Mouse (Mus musculus): ENCODE results near the gene Atp1a2. TPM values are rescaled to one million over a fixed set of nuclear protein-coding genes. Genes with fewer than 3 reads are reported as not detected.
A peak's percentile ranks its signal among the peaks of the same experiment; 100 is the strongest.

Atp1a2 gene
- polyA plus RNA-seq, 1 experiment from 2014 or later: 15.3 TPM

- H3K4me1 ChIP-seq (ENCODE audit: insufficient read depth, low read depth, low read length): peaks cover 4% of the 10 kb centered on the region; the same call in 1 of the 2 replicates
These were observed 10.5 kb upstream of the Atp1a2 start for GRCm38 (mm10) chr1:172308409-172308808.

GRCm38 (mm10) chr1:172307936-172308335, 10.1 kb upstream of the Atp1a2 start:
- no peak overlapping the region for H3K9ac ChIP-seq (replicated peaks; ENCODE audit: low read depth)
- TF ChIP-seq CTCF (IDR thresholded peaks at IDR 0.05) (no peak), EP300 (IDR thresholded peaks at IDR 0.05) (peak; percentile 59)
- H3K4me3 ChIP-seq (ENCODE audit: low read depth, low read length): no peak overlapping the region
- H3K36me3 ChIP-seq (ENCODE audit: insufficient read depth, low read length): no peaks in the 10 kb centered on the region
- peak; percentile 86 for DNase-seq (ENCODE audit: low spot score)
- H3K9me3 ChIP-seq (ENCODE audit: low read length): no peaks in the 10 kb centered on the region
- no peaks in the 10 kb centered on the region for H3K27me3 ChIP-seq (replicated peaks; ENCODE audit: insufficient read depth, low read length)
- peaks cover 3% of the 10 kb centered on the region; the same call in 1 of the 2 replicates for H3K4me1 ChIP-seq (ENCODE audit: insufficient read depth, low read depth, low read length)
- WGBS: 48% methylated on average over 10 of the region's 10 CpGs
- ATAC-seq: peak; percentile 46
- H3K4me2 ChIP-seq (replicated peaks; ENCODE audit: low read depth, low read length): no peak overlapping the region
- H3K27ac ChIP-seq (ENCODE audit: low read length): peak overlapping the region; percentile 82

More at GRCm38 (mm10) chr1:172308409-172308808, 10.5 kb upstream of the Atp1a2 start:
- Histone ChIP-seq H3K9ac (replicated peaks; ENCODE audit: low read depth) (no peak overlapping the region), H3K9me3 (ENCODE audit: low read length) (no peaks in the 10 kb centered on the region), H3K27ac (ENCODE audit: low read length) (peak overlapping the region; percentile 82), H3K4me3 (ENCODE audit: low read depth, low read length) (no peak overlapping the region), H3K27me3 (replicated peaks; ENCODE audit: insufficient read depth, low read length) (no peaks in the 10 kb centered on the region), H3K36me3 (ENCODE audit: insufficient read depth, low read length) (no peaks in the 10 kb centered on the region), H3K4me2 (replicated peaks; ENCODE audit: low read depth, low read length) (no peak overlapping the region)
- TF ChIP-seq CTCF (IDR thresholded peaks at IDR 0.05) (no peak), EP300 (IDR thresholded peaks at IDR 0.05) (no peak)
- WGBS: 29% methylated on average over 1 of the region's 1 CpGs
- ATAC-seq (no peak), DNase-seq (ENCODE audit: low spot score) (no peak)

- H3K4me1 ChIP-seq (ENCODE audit: insufficient read depth, low read depth, low read length): no peaks in the 10 kb centered on the region; the same call in 1 of the 2 replicates
- no peaks in the 10 kb centered on the region for H3K36me3 ChIP-seq (ENCODE audit: insufficient read depth, low read length)
- WGBS: 52% methylated on average over 6 of the region's 6 CpGs
- H3K27me3 ChIP-seq (replicated peaks; ENCODE audit: insufficient read depth, low read length): no peaks in the 10 kb centered on the region
- DNase-seq (ENCODE audit: low spot score) (peak; percentile 31), ATAC-seq (no peak)
- no peak overlapping the region for H3K4me3 ChIP-seq (ENCODE audit: low read depth, low read length)
- TF ChIP-seq CTCF (IDR thresholded peaks at IDR 0.05): no peak
- TF ChIP-seq EP300 (IDR thresholded peaks at IDR 0.05): no peak
- no peak overlapping the region for H3K9ac ChIP-seq (replicated peaks; ENCODE audit: low read depth)
- H3K4me2 ChIP-seq (replicated peaks; ENCODE audit: low read depth, low read length): no peak overlapping the region
- H3K9me3 ChIP-seq (ENCODE audit: low read length): no peaks in the 10 kb centered on the region
- H3K27ac ChIP-seq (ENCODE audit: low read length): peak overlapping the region; percentile 82; the same call in 1 of the 2 replicates
These were observed 9.0 kb upstream of the Atp1a2 start for GRCm38 (mm10) chr1:172306885-172307284.

GRCm38 (mm10) chr1:172306196-172306595, 8.3 kb upstream of the Atp1a2 start:
- no peaks in the 10 kb centered on the region for H3K36me3 ChIP-seq (ENCODE audit: insufficient read depth, low read length)
- DNase-seq (ENCODE audit: low spot score) (no peak), ATAC-seq (no peak)
- H3K27ac ChIP-seq (ENCODE audit: low read length): no peak overlapping the region
- no peaks in the 10 kb centered on the region for H3K9me3 ChIP-seq (ENCODE audit: low read length)
- WGBS: 59% methylated on average over 4 of the region's 4 CpGs
- H3K4me3 ChIP-seq (ENCODE audit: low read depth, low read length): no peak overlapping the region
- no peaks in the 10 kb centered on the region for H3K27me3 ChIP-seq (replicated peaks; ENCODE audit: insufficient read depth, low read length)
- H3K9ac ChIP-seq (replicated peaks; ENCODE audit: low read depth): no peak overlapping the region
- TF ChIP-seq EP300 (IDR thresholded peaks at IDR 0.05): no peak
- no peak for TF ChIP-seq CTCF (IDR thresholded peaks at IDR 0.05)
- H3K4me2 ChIP-seq (replicated peaks; ENCODE audit: low read depth, low read length): no peak overlapping the region
- no peaks in the 10 kb centered on the region; the same call in 1 of the 2 replicates for H3K4me1 ChIP-seq (ENCODE audit: insufficient read depth, low read depth, low read length)

GRCm38 (mm10) chr1:172305635-172306034, 7.8 kb upstream of the Atp1a2 start:
- Histone ChIP-seq H3K9ac (replicated peaks; ENCODE audit: low read depth) (no peak overlapping the region), H3K4me1 (ENCODE audit: insufficient read depth, low read depth, low read length) (no peaks in the 10 kb centered on the region; the same call in 1 of the 2 replicates), H3K4me2 (replicated peaks; ENCODE audit: low read depth, low read length) (no peak overlapping the region), H3K4me3 (ENCODE audit: low read depth, low read length) (no peak overlapping the region), H3K27ac (ENCODE audit: low read length) (no peak overlapping the region), H3K36me3 (ENCODE audit: insufficient read depth, low read length) (no peaks in the 10 kb centered on the region), H3K9me3 (ENCODE audit: low read length) (no peaks in the 10 kb centered on the region), H3K27me3 (replicated peaks; ENCODE audit: insufficient read depth, low read length) (no peaks in the 10 kb centered on the region)
- ATAC-seq: no peak
- no peak for DNase-seq (ENCODE audit: low spot score)
- no peak for TF ChIP-seq EP300 (IDR thresholded peaks at IDR 0.05)
- TF ChIP-seq CTCF (IDR thresholded peaks at IDR 0.05): peak; percentile 50
- WGBS: 79% methylated on average over 3 of the region's 3 CpGs

GRCm38 (mm10) chr1:172305153-172305552, 7.3 kb upstream of the Atp1a2 start:
- TF ChIP-seq EP300 (IDR thresholded peaks at IDR 0.05) (no peak), CTCF (IDR thresholded peaks at IDR 0.05) (no peak)
- WGBS: 91% methylated on average over 2 of the region's 2 CpGs
- no peak for ATAC-seq
- no peaks in the 10 kb centered on the region for H3K27me3 ChIP-seq (replicated peaks; ENCODE audit: insufficient read depth, low read length)
- no peaks in the 10 kb centered on the region for H3K9me3 ChIP-seq (ENCODE audit: low read length)
- no peak overlapping the region for H3K4me2 ChIP-seq (replicated peaks; ENCODE audit: low read depth, low read length)
- no peaks in the 10 kb centered on the region for H3K36me3 ChIP-seq (ENCODE audit: insufficient read depth, low read length)
- no peaks in the 10 kb centered on the region for H3K4me1 ChIP-seq (ENCODE audit: insufficient read depth, low read depth, low read length)
- H3K27ac ChIP-seq (ENCODE audit: low read length): no peak overlapping the region
- DNase-seq (ENCODE audit: low spot score): no peak
- no peak overlapping the region for H3K4me3 ChIP-seq (ENCODE audit: low read depth, low read length)
- no peak overlapping the region for H3K9ac ChIP-seq (replicated peaks; ENCODE audit: low read depth)

GRCm38 (mm10) chr1:172304443-172304842, 6.6 kb upstream of the Atp1a2 start:
- H3K4me2 ChIP-seq (replicated peaks; ENCODE audit: low read depth, low read length): no peak overlapping the region
- H3K4me1 ChIP-seq (ENCODE audit: insufficient read depth, low read depth, low read length): no peaks in the 10 kb centered on the region
- no peak for TF ChIP-seq CTCF (IDR thresholded peaks at IDR 0.05)
- no peak for TF ChIP-seq EP300 (IDR thresholded peaks at IDR 0.05)
- H3K4me3 ChIP-seq (ENCODE audit: low read depth, low read length): no peak overlapping the region
- no peak for ATAC-seq
- no peaks in the 10 kb centered on the region for H3K36me3 ChIP-seq (ENCODE audit: insufficient read depth, low read length)
- WGBS: 66% methylated on average over 6 of the region's 6 CpGs
- no peak for DNase-seq (ENCODE audit: low spot score)
- H3K9ac ChIP-seq (replicated peaks; ENCODE audit: low read depth): no peak overlapping the region
- H3K27ac ChIP-seq (ENCODE audit: low read length): no peak overlapping the region
- no peaks in the 10 kb centered on the region for H3K27me3 ChIP-seq (replicated peaks; ENCODE audit: insufficient read depth, low read length)
- H3K9me3 ChIP-seq (ENCODE audit: low read length): no peaks in the 10 kb centered on the region
